Mouse (Mus musculus) embryonic stem cell, embryonic (primary cell): ENCODE measurements at regions not wholly inside any gene's neighbourhood (a gene's known extent, or its start where the extent isn't known, plus 50 kb on each side); places are given as distances from the start of the nearest gene placed in this dataset.

Source experiments
- CTCF ChIA-PET, 4 experiments: fragments of 300-600 bp in 2 of 4; fragments of 350-600 bp in 2 of 4; sonication (Branson Sonifier 250); formaldehyde crosslinking; loops; one replicate each; lab custom pipeline; 2022; ENCODE audit warnings: inconsistent platforms in 2 of 4; lab: Charles Lee
- POLR2A ChIA-PET, 4 experiments: fragments of 300-600 bp in 2 of 4; fragments of 350-600 bp in 2 of 4; sonication (Branson Sonifier 250); formaldehyde crosslinking; loops; one replicate each; lab custom pipeline; 2022; ENCODE audit warnings: antibody characterized with exemption in 4 of 4, inconsistent platforms in 1 of 4; lab: Charles Lee

GRCm38 (mm10) chr7:53854077-53854476 is 981.2 kb upstream of the Luzp2 start:
- CTCF ChIA-PET = no interaction called here
- POLR2A ChIA-PET = no interaction called here

GRCm38 (mm10) chr7:53872480-53873200 is 962.7 kb upstream of the Luzp2 start:
- CTCF ChIA-PET = interaction anchor here in 1 of 4 experiments (0.6 kb wide), 1 partner anchor 25 kb away, joined by 3 read pairs; no protein-coding TSS in a partner anchor
- POLR2A ChIA-PET = no interaction called here

GRCm38 (mm10) chr7:53912992-53913391 is 922.3 kb upstream of the Luzp2 start:
- ChIA-PET CTCF (no interaction called here), POLR2A (no interaction called here)

GRCm38 (mm10) chr7:53955654-53956053 is 879.6 kb upstream of the Luzp2 start:
- CTCF ChIA-PET = no interaction called here
- POLR2A ChIA-PET = interaction anchor here in 1 of 4 experiments (1.0 kb wide), 1 partner anchor 8 kb away, joined by 3 read pairs; no protein-coding TSS in a partner anchor

GRCm38 (mm10) chr7:53975480-53975879 is 859.8 kb upstream of the Luzp2 start:
- POLR2A ChIA-PET = no interaction called here
- CTCF ChIA-PET = no interaction called here

GRCm38 (mm10) chr7:53995983-53996382 is 839.3 kb upstream of the Luzp2 start:
- ChIA-PET POLR2A (no interaction called here), CTCF (no interaction called here)

GRCm38 (mm10) chr7:54008684-54009083 is 826.6 kb upstream of the Luzp2 start:
- ChIA-PET POLR2A (no interaction called here), CTCF (no interaction called here)
